Mouse (Mus musculus) E14TG2a.4 (cell line): ENCODE measurements around the gene Ostm1.

Source experiments
- CTCF ChIP-seq: conservative IDR thresholded peaks from 2 replicates; pipeline ENCODE4 v1.5.1; 2014; ENCODE audit warnings: low read length
- NANOG ChIP-seq: IDR thresholded peaks from 2 replicates; pipeline ENCODE4 v1.6.1; 2014; ENCODE audit warnings: borderline replicate concordance, low read length, mixed read lengths

DNA sequence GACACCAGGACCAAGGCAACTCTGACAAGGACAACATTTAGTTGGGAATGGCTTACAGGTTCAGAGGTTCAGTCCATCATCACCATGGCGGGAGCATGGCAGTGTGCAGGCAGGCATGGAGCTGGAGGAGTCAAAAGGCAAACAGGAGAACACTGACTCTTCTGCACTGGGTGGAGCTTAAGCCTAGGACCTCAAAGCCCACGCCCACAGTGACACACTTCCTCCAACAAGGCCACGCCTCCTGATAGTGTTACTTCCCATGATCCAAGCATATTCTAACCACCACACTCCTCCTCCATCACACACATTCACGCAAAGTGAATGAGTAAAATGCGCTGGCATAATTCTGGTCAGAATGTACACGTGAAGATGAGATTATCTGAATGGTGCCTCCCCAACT is 56.2 kb downstream of the Ostm1 start:
- TF ChIP-seq CTCF (no peak), NANOG (no peak)
